Mouse (Mus musculus) embryonic facial prominence, embryonic 14.5 days (tissue): ENCODE data around the gene Eif2ak3. TPM values are rescaled to one million over a fixed set of nuclear protein-coding genes. Genes with fewer than 3 reads are reported as not detected.

Experiments used
- ATAC-seq: fragments of 200-750 bp; cut with Nextera tagmentation; 2 replicates; pipeline ENCODE4 v1.8.0; 2017; ENCODE audit warnings: low read depth, moderate number of reproducible peaks, moderate TSS enrichment
- DNase-seq: peaks from one replicate; pipeline ENCODE4 v3.0.0-alpha.2; 2015; ENCODE audit warnings: low spot score
- H3K27ac ChIP-seq: fragments of 300-500 bp; sonication (generic); replicated peaks from 2 replicates; pipeline ENCODE4 v1.5.1; 2014; ENCODE audit warnings: low read depth, mild to moderate bottlenecking, low read length, moderate library complexity
- H3K27me3 ChIP-seq: fragments of 300-500 bp; sonication (generic); replicated peaks from 2 replicates; pipeline ENCODE4 v1.6.1; 2014; ENCODE audit warnings: low read length; ENCODE audit not compliant: control insufficient read depth, insufficient read depth
- H3K36me3 ChIP-seq: fragments of 300-500 bp; sonication (generic); 2 replicates; pipeline ENCODE4 v1.6.1; 2014; ENCODE audit warnings: low read length, mixed read lengths; ENCODE audit not compliant: control insufficient read depth, insufficient read depth
- H3K4me1 ChIP-seq: fragments of 300-500 bp; sonication (generic); 2 replicates; pipeline ENCODE4 v1.6.1; 2014; ENCODE audit warnings: antibody characterized with exemption, low read length; ENCODE audit not compliant: control insufficient read depth, insufficient read depth
- H3K4me2 ChIP-seq: fragments of 300-500 bp; sonication (generic); 2 replicates; pipeline ENCODE4 v1.6.1; 2014; ENCODE audit warnings: low read depth, mild to moderate bottlenecking, low read length, moderate library complexity, mixed read lengths
- H3K4me3 ChIP-seq: fragments of 300-500 bp; sonication (generic); 2 replicates; pipeline ENCODE4 v1.5.1; 2014; ENCODE audit warnings: low read depth, mild to moderate bottlenecking, low read length
- H3K9ac ChIP-seq: fragments of 300-500 bp; sonication (generic); 2 replicates; pipeline ENCODE4 v1.6.1; 2014; ENCODE audit warnings: low read depth, mild to moderate bottlenecking, low read length, moderate library complexity, mixed read lengths
- H3K9me3 ChIP-seq: fragments of 300-500 bp; sonication (generic); 2 replicates; pipeline ENCODE4 v1.6.1; 2016; ENCODE audit warnings: low read length; ENCODE audit not compliant: control insufficient read depth
- WGBS: fragments of 180-500 bp; shearing (Covaris S2); extraction: QIAGEN DNeasy Blood & Tissue Kit; methylation state at CpG from one replicate; pipeline ENCODE4 v1.1.7; 2014; 5-methylcytosine and 5-hydroxymethylcytosine counted together
- polyA plus RNA-seq: library from polyadenylated mRNA; unstranded; fragments of >200 nt; fragmentation: Nextera tagmentation; extraction: Ambion mirVana; gene quantifications from 2 replicates; pipeline ENCODE4 v1.2.1, GENCODE M21; 2014

The Eif2ak3 gene
- polyA plus RNA-seq = 13.0 and 15.9 TPM in 2 replicates

GRCm38 (mm10) chr6:70844002-70844804 is at the start of gene Eif2ak3:
TSS of gene Eif2ak3 (plus strand) at chr6:70844515.
- H3K4me3 ChIP-seq = peak within 1 kb of the TSS; percentile 93
- H3K27ac ChIP-seq = peak within 1 kb of the TSS; percentile 88
- peak within 1 kb of the TSS; percentile 88 for H3K9ac ChIP-seq
- H3K36me3 ChIP-seq = no peaks in the 10 kb centered on the region
- H3K27me3 ChIP-seq = no peaks in the 10 kb centered on the region
- no peaks in the 10 kb centered on the region for H3K9me3 ChIP-seq
- peak; percentile 100 for DNase-seq
- WGBS = under 1% methylated on average over 36 of the region's 63 CpGs
- H3K4me1 ChIP-seq = peaks cover 28% of the 10 kb centered on the region
- peak; percentile 99 for ATAC-seq
- H3K4me2 ChIP-seq = peak within 1 kb of the TSS; percentile 72

GRCm38 (mm10) chr6:70796940-70797339 is 47.4 kb upstream of the Eif2ak3 start:
- Histone ChIP-seq H3K27me3 (no peaks in the 10 kb centered on the region), H3K4me2 (no peak overlapping the region), H3K9me3 (no peaks in the 10 kb centered on the region), H3K4me3 (no peak overlapping the region), H3K9ac (no peak overlapping the region), H3K4me1 (peaks cover 5% of the 10 kb centered on the region), H3K27ac (peak overlapping the region; percentile 46; the same call in 1 of the 2 replicates), H3K36me3 (no peaks in the 10 kb centered on the region)
- ATAC-seq (no peak), DNase-seq (no peak)
- WGBS = 82% methylated on average over 6 of the region's 6 CpGs

- H3K36me3 ChIP-seq = no peaks in the 10 kb centered on the region
- no peak overlapping the region for H3K4me2 ChIP-seq
- no peak for DNase-seq
- H3K4me1 ChIP-seq = peaks cover 3% of the 10 kb centered on the region
- H3K4me3 ChIP-seq = no peak overlapping the region
- no peaks in the 10 kb centered on the region for H3K9me3 ChIP-seq
- WGBS = 25% methylated on average over 9 of the region's 9 CpGs
- ATAC-seq = no peak
- H3K27ac ChIP-seq = peak overlapping the region; percentile 46
- H3K27me3 ChIP-seq = no peaks in the 10 kb centered on the region
- H3K9ac ChIP-seq = no peak overlapping the region
These were observed 46.6 kb upstream of the Eif2ak3 start for GRCm38 (mm10) chr6:70797581-70798251.

GRCm38 (mm10) chr6:70804632-70805031 is 39.7 kb upstream of the Eif2ak3 start:
- Histone ChIP-seq H3K27me3 (no peaks in the 10 kb centered on the region), H3K27ac (no peak overlapping the region), H3K9me3 (no peaks in the 10 kb centered on the region), H3K4me1 (no peaks in the 10 kb centered on the region), H3K9ac (no peak overlapping the region), H3K36me3 (no peaks in the 10 kb centered on the region), H3K4me2 (peak overlapping the region; percentile 29; the same call in 1 of the 2 replicates), H3K4me3 (no peak overlapping the region)
- ATAC-seq = no peak
- no peak for DNase-seq
- 18% methylated on average over 3 of the region's 3 CpGs for WGBS

- Histone ChIP-seq H3K4me2 (peak overlapping the region; percentile 40), H3K4me3 (no peak overlapping the region), H3K36me3 (no peaks in the 10 kb centered on the region), H3K9me3 (no peaks in the 10 kb centered on the region), H3K27ac (no peak overlapping the region), H3K9ac (no peak overlapping the region), H3K4me1 (no peaks in the 10 kb centered on the region), H3K27me3 (no peaks in the 10 kb centered on the region)
- ATAC-seq = peak; percentile 78
- DNase-seq = peak; percentile 73
- 12% methylated on average over 7 of the region's 7 CpGs for WGBS
These were observed 39.0 kb upstream of the Eif2ak3 start for GRCm38 (mm10) chr6:70805267-70805666.

GRCm38 (mm10) chr6:70805820-70806513 is 38.3 kb upstream of the Eif2ak3 start:
- no peaks in the 10 kb centered on the region for H3K27me3 ChIP-seq
- ATAC-seq = peak; percentile 73
- H3K9me3 ChIP-seq = no peaks in the 10 kb centered on the region
- DNase-seq = peak; percentile 80
- 14% methylated on average over 13 of the region's 13 CpGs for WGBS
- no peaks in the 10 kb centered on the region for H3K4me1 ChIP-seq
- no peak overlapping the region for H3K4me3 ChIP-seq
- H3K4me2 ChIP-seq = peak overlapping the region; percentile 35
- H3K9ac ChIP-seq = no peak overlapping the region
- no peak overlapping the region for H3K27ac ChIP-seq
- H3K36me3 ChIP-seq = no peaks in the 10 kb centered on the region

- no peaks in the 10 kb centered on the region for H3K9me3 ChIP-seq
- no peaks in the 10 kb centered on the region for H3K27me3 ChIP-seq
- H3K4me3 ChIP-seq = no peak overlapping the region
- no peak overlapping the region for H3K27ac ChIP-seq
- 70% methylated on average over 1 of the region's 1 CpGs for WGBS
- H3K36me3 ChIP-seq = no peaks in the 10 kb centered on the region
- no peak overlapping the region for H3K9ac ChIP-seq
- H3K4me1 ChIP-seq = no peaks in the 10 kb centered on the region
- ATAC-seq = no peak
- no peak overlapping the region for H3K4me2 ChIP-seq
- DNase-seq = no peak
These were observed 37.8 kb upstream of the Eif2ak3 start for GRCm38 (mm10) chr6:70806514-70806912.

- Histone ChIP-seq H3K9ac (no peak overlapping the region), H3K4me2 (no peak overlapping the region), H3K27ac (no peak overlapping the region), H3K9me3 (no peaks in the 10 kb centered on the region), H3K4me3 (no peak overlapping the region), H3K4me1 (no peaks in the 10 kb centered on the region), H3K36me3 (no peaks in the 10 kb centered on the region), H3K27me3 (no peaks in the 10 kb centered on the region)
- WGBS = 69% methylated on average over 1 of the region's 1 CpGs
- no peak for ATAC-seq
- DNase-seq = no peak
These were observed 33.8 kb upstream of the Eif2ak3 start for GRCm38 (mm10) chr6:70810524-70810923.
